Mouse (Mus musculus): ENCODE measurements around the gene Calm1. TPM values are rescaled to one million over a fixed set of nuclear protein-coding genes. Genes with fewer than 3 reads are reported as not detected.
A peak's percentile ranks its signal among the peaks of the same experiment; 100 is the strongest.
"Not testable (repeated sequence)": the region's sequence is repeated elsewhere in the genome, so short reads cannot be mapped to it uniquely, and the experiment has no call there.

Gene Calm1
- polyA plus RNA-seq, 1 experiment: 1,469 TPM

DNA sequence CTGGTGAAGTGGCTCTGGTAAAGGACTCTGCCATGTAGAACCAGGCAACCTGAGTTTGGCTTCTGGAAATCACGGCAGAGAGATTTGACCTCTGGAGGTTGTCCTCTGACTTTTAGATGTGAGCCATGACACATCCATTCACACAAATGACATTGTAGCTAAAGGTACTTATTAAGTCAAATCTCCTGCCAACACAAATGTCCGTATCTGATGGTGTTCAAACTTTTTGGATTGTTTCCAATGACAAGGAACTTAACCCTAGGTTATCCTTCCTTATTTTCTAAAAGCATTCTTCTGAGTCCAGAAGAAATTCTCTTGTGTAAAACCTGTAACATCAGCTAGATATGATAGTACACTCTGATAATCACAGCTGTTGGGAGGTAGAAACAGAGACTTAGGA is 13.9 kb downstream of the Calm1 start:
- Histone ChIP-seq H3K4me3 (ENCODE audit: low read depth, low read length) (no peak overlapping the region), H3K4me1 (ENCODE audit: control insufficient read depth, insufficient read depth, insufficient read length, low read length) (peaks cover 19% of the 10 kb centered on the region), H3K27me3 (ENCODE audit: control insufficient read depth, insufficient read depth, low read length) (no peaks in the 10 kb centered on the region), H3K27ac (ENCODE audit: insufficient read depth, low read depth, low read length) (0 out of 2 replicates have a peak overlapping the region, but pooled peaks have one; percentile 45), H3K36me3 (ENCODE audit: control insufficient read depth, insufficient read depth, low read length) (peaks cover 14% of the 10 kb centered on the region)
- no peak for TF ChIP-seq CTCF (IDR thresholded peaks at IDR 0.05; ENCODE audit: extremely low read depth, insufficient read length, insufficient replicate concordance, low read depth, low read length)
- no peak for TF ChIP-seq POLR2A (IDR thresholded peaks at IDR 0.05; ENCODE audit: low read depth, low read length)
- WGBS: 22% methylated on average over 2 of the region's 2 CpGs

DNA sequence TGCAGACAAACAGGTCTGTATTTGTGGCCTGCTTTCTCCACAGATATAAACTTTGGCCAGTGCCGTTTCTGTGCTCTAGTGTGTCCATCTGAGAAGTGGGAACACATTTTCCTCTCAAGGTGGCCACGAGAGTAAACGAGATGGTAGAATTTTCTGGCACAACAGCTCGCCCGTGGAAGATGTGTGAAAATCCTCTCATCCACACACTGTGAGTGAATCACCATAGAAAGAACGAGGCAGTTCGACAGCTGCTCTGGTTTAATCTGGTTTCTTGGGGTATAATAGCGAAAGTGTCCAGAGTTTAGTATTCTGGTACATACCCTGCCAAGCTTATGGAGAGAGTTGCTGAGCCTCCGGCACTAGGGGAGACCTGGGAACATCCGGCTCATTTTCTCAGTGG is 14.9 kb downstream of the Calm1 start:
- 93% methylated on average over 10 of the region's 10 CpGs for WGBS
- TF ChIP-seq POLR2A (IDR thresholded peaks at IDR 0.05; ENCODE audit: low read depth, low read length) (no peak), CTCF (IDR thresholded peaks at IDR 0.05; ENCODE audit: extremely low read depth, insufficient read length, insufficient replicate concordance, low read depth, low read length) (no peak)
- H3K27ac ChIP-seq (ENCODE audit: insufficient read depth, low read depth, low read length): no peak overlapping the region
- H3K27me3 ChIP-seq (ENCODE audit: control insufficient read depth, insufficient read depth, low read length): no peaks in the 10 kb centered on the region
- no peak overlapping the region for H3K4me3 ChIP-seq (ENCODE audit: low read depth, low read length)
- peaks cover 19% of the 10 kb centered on the region for H3K4me1 ChIP-seq (ENCODE audit: control insufficient read depth, insufficient read depth, insufficient read length, low read length)
- peaks cover 6% of the 10 kb centered on the region for H3K36me3 ChIP-seq (ENCODE audit: control insufficient read depth, insufficient read depth, low read length)

DNA sequence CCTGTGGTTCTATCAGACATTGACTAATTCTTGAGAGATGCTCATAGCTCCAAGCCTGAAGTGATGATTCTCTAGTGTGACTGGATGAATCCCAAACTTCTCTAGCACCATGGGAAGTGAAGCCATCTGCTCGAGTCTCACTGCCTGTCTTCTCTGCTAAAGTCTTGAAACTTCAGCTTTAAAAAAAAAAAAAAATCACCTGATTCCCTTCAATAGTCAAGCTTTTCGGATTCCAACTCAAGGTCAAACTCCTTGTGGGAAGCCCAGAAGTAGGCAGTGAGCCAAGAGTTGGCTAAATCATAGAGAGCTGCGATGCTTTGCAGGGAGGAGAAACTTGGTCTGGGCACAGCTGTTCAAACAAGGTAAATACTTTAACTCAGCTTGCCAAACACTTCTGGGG is 15.5 kb downstream of the Calm1 start:
- H3K4me3 ChIP-seq (ENCODE audit: low read depth, low read length): no peak overlapping the region
- H3K27ac ChIP-seq (ENCODE audit: insufficient read depth, low read depth, low read length): no peak overlapping the region
- 28% methylated on average over 3 of the region's 3 CpGs for WGBS
- peaks cover under 1% of the 10 kb centered on the region; the same call in 1 of the 2 replicates for H3K36me3 ChIP-seq (ENCODE audit: control insufficient read depth, insufficient read depth, low read length)
- TF ChIP-seq POLR2A (IDR thresholded peaks at IDR 0.05; ENCODE audit: low read depth, low read length) (no peak), CTCF (IDR thresholded peaks at IDR 0.05; ENCODE audit: extremely low read depth, insufficient read length, insufficient replicate concordance, low read depth, low read length) (no peak)
- peaks cover 19% of the 10 kb centered on the region for H3K4me1 ChIP-seq (ENCODE audit: control insufficient read depth, insufficient read depth, insufficient read length, low read length)
- no peaks in the 10 kb centered on the region for H3K27me3 ChIP-seq (ENCODE audit: control insufficient read depth, insufficient read depth, low read length)

DNA sequence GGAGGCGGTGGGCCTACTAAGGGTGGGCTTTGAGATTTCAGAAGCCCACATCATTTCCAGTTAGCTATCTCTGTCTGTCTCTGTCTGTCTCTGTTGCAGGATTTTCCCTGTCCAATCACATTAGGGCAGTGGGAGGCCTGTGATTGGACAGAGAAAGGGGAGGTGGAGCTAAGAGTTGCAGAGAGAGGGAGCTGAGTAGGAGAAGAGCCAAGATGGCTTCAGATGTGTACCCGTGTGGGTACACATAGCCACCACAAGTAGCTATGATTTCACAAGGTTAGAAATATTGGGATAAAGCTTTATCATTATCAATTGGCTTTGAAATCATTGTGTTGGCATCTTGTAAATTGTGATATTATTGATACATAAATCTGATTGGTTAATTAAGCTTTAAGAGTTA is 17.9 kb downstream of the Calm1 start:
- H3K27me3 ChIP-seq (ENCODE audit: control insufficient read depth, insufficient read depth, low read length); H3K27ac ChIP-seq (ENCODE audit: insufficient read depth, low read depth, low read length); H3K4me1 ChIP-seq (ENCODE audit: control insufficient read depth, insufficient read depth, insufficient read length, low read length); H3K36me3 ChIP-seq (ENCODE audit: control insufficient read depth, insufficient read depth, low read length); H3K4me3 ChIP-seq (ENCODE audit: low read depth, low read length): not testable (repeated sequence)
- WGBS: 95% methylated on average over 2 of the region's 2 CpGs

DNA sequence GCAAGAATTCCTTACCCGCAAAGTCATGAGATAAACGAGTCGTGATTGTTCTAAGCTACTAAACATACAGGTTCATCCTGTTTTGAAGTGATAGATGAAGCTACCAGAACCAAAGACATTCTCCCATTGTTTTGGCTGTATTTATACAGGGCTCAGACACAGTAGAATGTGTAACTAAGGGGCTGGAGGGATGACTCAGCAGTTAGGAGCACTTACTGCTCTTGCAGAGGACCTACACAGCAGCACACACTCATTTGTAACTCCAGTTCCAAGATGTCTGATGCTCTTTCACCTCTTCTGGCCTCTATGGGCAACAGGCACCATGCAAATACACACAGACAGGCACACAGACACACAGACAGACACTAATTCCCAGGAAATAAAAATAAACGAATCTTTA is 20.8 kb downstream of the Calm1 start:
- H3K4me1 ChIP-seq (ENCODE audit: control insufficient read depth, insufficient read depth, insufficient read length, low read length): no peaks in the 10 kb centered on the region
- TF ChIP-seq CTCF (IDR thresholded peaks at IDR 0.05; ENCODE audit: extremely low read depth, insufficient read length, insufficient replicate concordance, low read depth, low read length): no peak
- no peak for TF ChIP-seq POLR2A (IDR thresholded peaks at IDR 0.05; ENCODE audit: low read depth, low read length)
- no peaks in the 10 kb centered on the region for H3K36me3 ChIP-seq (ENCODE audit: control insufficient read depth, insufficient read depth, low read length)
- no peak overlapping the region for H3K27ac ChIP-seq (ENCODE audit: insufficient read depth, low read depth, low read length)
- no peak overlapping the region for H3K4me3 ChIP-seq (ENCODE audit: low read depth, low read length)
- 46% methylated on average over 4 of the region's 4 CpGs for WGBS
- no peaks in the 10 kb centered on the region for H3K27me3 ChIP-seq (ENCODE audit: control insufficient read depth, insufficient read depth, low read length)

DNA sequence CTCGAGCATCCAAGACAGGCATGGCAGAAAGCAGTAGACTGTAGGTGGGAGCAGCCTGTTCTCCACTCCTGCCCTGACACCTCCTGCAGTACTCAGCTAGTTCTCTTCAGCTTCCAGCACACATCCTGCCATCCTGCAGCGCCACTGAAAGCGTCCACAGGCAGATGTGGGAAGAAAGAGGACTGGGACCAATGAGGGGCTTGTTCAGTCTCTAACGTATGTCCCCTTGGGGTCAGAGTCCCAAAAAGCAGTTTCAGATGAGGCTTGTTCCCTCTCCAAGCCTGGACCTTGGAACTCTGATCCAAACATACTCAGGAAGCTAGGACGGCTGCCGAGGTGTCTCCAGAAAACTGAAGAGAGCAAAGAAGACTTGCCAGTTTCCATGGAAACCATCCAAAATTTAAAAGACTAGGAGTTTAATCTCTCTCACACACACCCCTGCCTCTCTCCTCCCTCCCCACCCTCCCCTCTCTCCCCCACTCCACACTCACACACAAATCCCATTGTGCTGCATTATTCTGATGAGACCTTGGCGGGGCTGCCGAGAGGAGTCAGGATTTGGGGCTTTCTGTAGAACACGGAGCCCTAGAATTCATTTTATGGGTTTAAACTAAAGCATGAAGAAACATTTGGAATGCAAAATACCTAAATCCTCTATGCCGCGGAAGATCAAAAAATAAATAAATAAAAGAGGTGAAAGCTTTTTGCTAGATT is 22.5 kb downstream of the Calm1 start:
- Histone ChIP-seq H3K36me3 (ENCODE audit: control insufficient read depth, insufficient read depth, low read length) (no peaks in the 10 kb centered on the region), H3K27me3 (ENCODE audit: control insufficient read depth, insufficient read depth, low read length) (no peaks in the 10 kb centered on the region), H3K4me3 (ENCODE audit: low read depth, low read length) (no peak overlapping the region), H3K4me1 (ENCODE audit: control insufficient read depth, insufficient read depth, insufficient read length, low read length) (no peaks in the 10 kb centered on the region), H3K27ac (ENCODE audit: insufficient read depth, low read depth, low read length) (no peak overlapping the region)
- 47% methylated on average over 11 of the region's 11 CpGs for WGBS
- TF ChIP-seq CTCF (IDR thresholded peaks at IDR 0.05; ENCODE audit: extremely low read depth, insufficient read length, insufficient replicate concordance, low read depth, low read length) (no peak), POLR2A (IDR thresholded peaks at IDR 0.05; ENCODE audit: low read depth, low read length) (no peak)

DNA sequence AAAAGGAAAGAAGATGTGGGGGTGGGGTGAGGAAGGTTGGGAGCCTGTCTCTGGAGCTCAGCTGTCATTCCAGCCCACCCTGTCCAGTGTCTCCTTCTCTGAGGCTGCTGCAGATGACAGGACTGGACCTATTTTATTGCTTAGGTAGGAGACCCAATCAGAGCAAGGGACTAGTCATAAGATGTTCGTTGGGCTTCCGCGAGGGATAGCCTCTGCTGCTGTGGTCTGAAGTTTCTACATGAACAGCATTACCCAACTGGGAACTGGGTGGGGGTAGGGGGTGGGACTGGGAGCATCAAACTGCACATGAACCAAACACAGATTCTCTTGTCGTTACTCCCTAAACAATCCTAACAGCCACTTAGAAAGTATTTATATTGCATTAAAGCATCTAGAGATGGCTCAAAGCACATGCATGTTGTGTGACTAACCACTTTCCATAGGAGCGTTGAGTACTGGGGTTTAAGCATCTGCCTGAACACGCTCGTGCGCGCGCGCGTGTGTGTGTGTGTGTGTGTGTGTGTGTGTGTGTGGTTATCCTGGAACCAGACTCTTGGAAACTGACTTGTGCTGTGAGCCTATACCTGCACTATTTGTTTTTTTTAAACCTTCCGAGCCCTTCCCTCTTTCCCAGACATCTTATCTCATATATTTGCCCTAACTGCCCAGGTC is 23.2 kb downstream of the Calm1 start:
- TF ChIP-seq CTCF (IDR thresholded peaks at IDR 0.05; ENCODE audit: extremely low read depth, insufficient read length, insufficient replicate concordance, low read depth, low read length) (no peak), POLR2A (IDR thresholded peaks at IDR 0.05; ENCODE audit: low read depth, low read length) (no peak)
- H3K4me3 ChIP-seq (ENCODE audit: low read depth, low read length): no peak overlapping the region
- no peaks in the 10 kb centered on the region for H3K36me3 ChIP-seq (ENCODE audit: control insufficient read depth, insufficient read depth, low read length)
- no peak overlapping the region for H3K27ac ChIP-seq (ENCODE audit: insufficient read depth, low read depth, low read length)
- no peaks in the 10 kb centered on the region for H3K27me3 ChIP-seq (ENCODE audit: control insufficient read depth, insufficient read depth, low read length)
- 78% methylated on average over 13 of the region's 13 CpGs for WGBS
- H3K4me1 ChIP-seq (ENCODE audit: control insufficient read depth, insufficient read depth, insufficient read length, low read length): no peaks in the 10 kb centered on the region
